Mouse (Mus musculus) liver, embryonic 16.5 days (tissue): ENCODE results near the gene Ttll12. TPM values are rescaled to one million over a fixed set of nuclear protein-coding genes. Genes with fewer than 3 reads are reported as not detected.

Experiments used
- ATAC-seq: fragments of 200-750 bp; cut with Nextera tagmentation; 2 replicates; pipeline ENCODE4 v1.8.0; 2017; ENCODE audit warnings: low read depth, mild to moderate bottlenecking, moderate number of reproducible peaks, moderate library complexity
- H3K27ac ChIP-seq: fragments of 300-500 bp; sonication (generic); 2 replicates; pipeline ENCODE4 v1.5.1; 2014; ENCODE audit warnings: mild to moderate bottlenecking, low read length
- H3K27me3 ChIP-seq: fragments of 300-500 bp; sonication (generic); 2 replicates; pipeline ENCODE4 v1.6.1; 2014; ENCODE audit warnings: low read depth, low read length, mixed read lengths; ENCODE audit not compliant: control insufficient read depth, insufficient read depth
- H3K36me3 ChIP-seq: fragments of 300-500 bp; sonication (generic); 2 replicates; pipeline ENCODE4 v1.6.1; 2014; ENCODE audit warnings: mild to moderate bottlenecking; ENCODE audit not compliant: control insufficient read depth, insufficient read depth
- H3K4me1 ChIP-seq: fragments of 300-500 bp; sonication (generic); 2 replicates; pipeline ENCODE4 v1.6.1; 2014; ENCODE audit warnings: low read depth, low read length, mixed read lengths; ENCODE audit not compliant: control insufficient read depth
- H3K4me2 ChIP-seq: fragments of 300-500 bp; sonication (generic); 2 replicates; pipeline ENCODE4 v1.6.1; 2014; ENCODE audit warnings: low read depth, low read length, mixed read lengths
- H3K4me3 ChIP-seq: fragments of 300-500 bp; sonication (generic); 2 replicates; pipeline ENCODE4 v1.5.1; 2014; ENCODE audit warnings: low read depth, mild to moderate bottlenecking, low read length
- H3K9ac ChIP-seq: fragments of 300-500 bp; sonication (generic); 2 replicates; pipeline ENCODE4 v1.6.1; 2014; ENCODE audit warnings: low read depth, low read length
- H3K9me3 ChIP-seq: fragments of 300-500 bp; sonication (generic); replicated peaks from 2 replicates; pipeline ENCODE4 v1.6.1; 2016; ENCODE audit warnings: low read length; ENCODE audit not compliant: control insufficient read depth
- whole genome bisulfite sequencing: fragments of 180-500 bp; shearing (Covaris S2); extraction: QIAGEN DNeasy Blood & Tissue Kit; methylation state at CpG from one replicate; pipeline ENCODE4 v1.1.7; 2014; ENCODE audit not compliant: insufficient replicate concordance; 5-methylcytosine and 5-hydroxymethylcytosine counted together
- polyA plus RNA-seq: library from polyadenylated mRNA; unstranded; fragments of >200 nt; fragmentation: Nextera tagmentation; extraction: Ambion mirVana; gene quantifications from 2 replicates; pipeline ENCODE4 v1.2.1, GENCODE M21; 2015

Ttll12 gene
- polyA plus RNA-seq, 1 experiment from 2014 or later: 33.2 TPM

DNA sequence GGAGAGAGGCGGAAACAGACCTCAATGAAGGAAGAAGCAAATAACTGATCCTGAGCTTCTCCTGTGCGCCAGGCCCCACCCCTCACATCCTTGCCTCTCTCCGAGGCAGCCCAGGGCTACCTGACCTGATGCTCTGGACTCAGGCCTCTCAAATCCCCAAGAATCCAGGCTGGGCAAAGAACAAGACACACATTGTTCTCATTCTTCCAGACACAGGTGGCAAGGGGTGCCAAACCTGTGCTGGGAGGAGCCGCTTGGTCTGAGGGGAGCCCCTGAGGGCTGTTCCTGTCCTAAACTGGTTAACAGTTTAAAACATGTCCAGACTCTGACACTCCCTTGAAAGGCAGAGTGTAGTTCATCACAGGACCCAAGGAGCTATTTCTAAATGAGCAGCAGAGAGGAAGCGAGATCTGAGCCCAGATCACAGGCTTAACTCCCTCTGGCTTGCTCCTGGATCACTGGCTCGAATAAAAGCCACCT, 10.2 kb downstream of the Ttll12 start:
- no peak overlapping the region for H3K4me3 ChIP-seq
- no peak overlapping the region for H3K9ac ChIP-seq
- H3K4me1 ChIP-seq: peaks cover 14% of the 10 kb centered on the region
- no peak overlapping the region for H3K4me2 ChIP-seq
- WGBS: 83% methylated on average over 6 of the region's 6 CpGs
- peaks cover 8% of the 10 kb centered on the region for H3K9me3 ChIP-seq
- peaks cover 67% of the 10 kb centered on the region for H3K36me3 ChIP-seq
- H3K27ac ChIP-seq: peak overlapping the region; percentile 8; the same call in 1 of the 2 replicates
- H3K27me3 ChIP-seq: no peaks in the 10 kb centered on the region
- no peak for ATAC-seq

DNA sequence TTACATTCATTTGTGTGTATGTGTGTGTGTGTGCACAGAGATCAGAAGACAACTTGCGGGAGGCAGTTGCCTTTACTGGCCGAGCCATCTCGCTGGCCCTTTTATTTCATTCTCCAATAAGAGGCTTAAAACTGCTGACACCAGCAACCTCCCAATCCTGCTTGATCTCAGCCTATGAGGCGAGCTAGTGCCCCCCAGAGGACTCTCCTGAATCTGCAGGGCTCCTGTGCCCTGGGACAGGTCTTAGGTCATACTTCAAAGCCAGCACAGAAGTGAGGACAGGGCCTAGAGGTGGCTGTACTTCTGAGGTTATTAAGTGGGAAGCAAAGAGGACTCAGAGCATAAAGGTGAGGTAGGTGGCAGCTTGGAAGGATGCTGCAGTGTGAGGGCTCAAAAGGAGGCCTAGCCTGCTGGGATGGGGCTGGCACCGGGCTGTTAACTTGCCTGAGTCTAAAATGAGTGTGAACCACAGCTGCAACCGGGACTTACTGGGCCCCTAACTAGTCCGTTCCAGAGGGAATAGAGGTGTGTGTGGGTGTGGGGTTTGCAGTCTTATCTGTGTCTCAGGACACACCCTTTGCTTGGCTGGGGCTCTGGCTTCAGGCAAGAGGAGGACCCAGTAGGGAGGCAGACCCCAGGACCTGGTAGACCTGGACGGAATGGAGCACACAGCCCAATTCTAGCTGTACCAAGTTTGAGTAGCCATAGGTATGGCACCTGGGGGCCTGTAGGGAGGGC, 11.4 kb downstream of the Ttll12 start:
- Histone ChIP-seq H3K4me2 (peak overlapping the region; percentile 60), H3K4me3 (peak overlapping the region; percentile 32), H3K27ac (peak overlapping the region; percentile 68), H3K36me3 (peaks cover 76% of the 10 kb centered on the region), H3K4me1 (peaks cover 14% of the 10 kb centered on the region), H3K9ac (peak overlapping the region; percentile 59), H3K9me3 (peaks cover 8% of the 10 kb centered on the region), H3K27me3 (no peaks in the 10 kb centered on the region)
- peak; percentile 85 for ATAC-seq
- 49% methylated on average over 8 of the region's 8 CpGs for WGBS

DNA sequence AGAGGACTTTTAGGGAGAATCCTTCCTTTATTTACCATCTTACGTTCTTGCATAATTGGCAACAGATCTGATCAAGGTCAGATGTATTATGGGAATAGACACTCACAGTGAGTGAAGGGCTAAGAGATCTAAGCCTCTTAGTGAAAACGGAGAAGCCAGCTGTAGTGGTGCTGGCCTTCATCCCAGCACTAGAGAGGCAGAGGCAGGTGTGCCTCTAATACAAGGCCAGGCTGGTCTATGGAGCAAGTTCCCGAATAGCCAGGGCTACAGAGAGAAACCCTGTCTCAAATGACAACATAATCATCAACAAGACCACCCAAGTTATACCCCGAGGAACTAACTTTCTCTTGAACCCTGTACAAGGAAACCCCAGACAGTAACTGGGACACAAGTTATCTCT, 12.0 kb downstream of the Ttll12 start:
- ATAC-seq: no peak
- Histone ChIP-seq H3K9me3 (peaks cover 8% of the 10 kb centered on the region), H3K9ac (no peak overlapping the region), H3K4me3 (no peak overlapping the region), H3K4me2 (no peak overlapping the region), H3K4me1 (peaks cover 14% of the 10 kb centered on the region), H3K27me3 (no peaks in the 10 kb centered on the region), H3K27ac (peak overlapping the region; percentile 68; the same call in 1 of the 2 replicates), H3K36me3 (peaks cover 74% of the 10 kb centered on the region)
- WGBS: 80% methylated on average over 4 of the region's 4 CpGs

DNA sequence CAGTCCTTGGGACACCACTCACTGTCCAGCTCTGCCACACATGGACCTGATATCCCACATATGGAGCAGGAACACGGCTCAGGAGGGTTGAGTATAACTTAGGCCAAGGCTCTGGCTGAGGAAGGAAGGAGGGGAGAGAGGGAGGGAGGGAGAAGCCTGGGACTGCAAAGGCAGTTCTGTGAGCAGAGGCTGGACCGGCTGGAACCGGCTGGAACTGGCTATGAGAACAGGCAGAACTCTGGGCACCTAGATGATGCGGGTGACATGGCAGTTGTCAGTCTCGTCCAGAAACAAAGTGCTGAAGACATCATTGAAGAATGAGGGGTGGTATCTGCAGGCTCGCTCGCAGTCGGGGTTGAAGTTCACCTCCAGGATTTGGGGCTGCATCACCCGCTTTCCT, 18.3 kb downstream of the Ttll12 start:
- no peaks in the 10 kb centered on the region for H3K9me3 ChIP-seq
- 86% methylated on average over 9 of the region's 9 CpGs for WGBS
- no peaks in the 10 kb centered on the region; the same call in 1 of the 2 replicates for H3K4me1 ChIP-seq
- no peak overlapping the region for H3K27ac ChIP-seq
- H3K9ac ChIP-seq: no peak overlapping the region
- H3K27me3 ChIP-seq: no peaks in the 10 kb centered on the region
- no peak overlapping the region for H3K4me3 ChIP-seq
- H3K4me2 ChIP-seq: no peak overlapping the region
- H3K36me3 ChIP-seq: peaks cover 85% of the 10 kb centered on the region
- ATAC-seq: no peak

DNA sequence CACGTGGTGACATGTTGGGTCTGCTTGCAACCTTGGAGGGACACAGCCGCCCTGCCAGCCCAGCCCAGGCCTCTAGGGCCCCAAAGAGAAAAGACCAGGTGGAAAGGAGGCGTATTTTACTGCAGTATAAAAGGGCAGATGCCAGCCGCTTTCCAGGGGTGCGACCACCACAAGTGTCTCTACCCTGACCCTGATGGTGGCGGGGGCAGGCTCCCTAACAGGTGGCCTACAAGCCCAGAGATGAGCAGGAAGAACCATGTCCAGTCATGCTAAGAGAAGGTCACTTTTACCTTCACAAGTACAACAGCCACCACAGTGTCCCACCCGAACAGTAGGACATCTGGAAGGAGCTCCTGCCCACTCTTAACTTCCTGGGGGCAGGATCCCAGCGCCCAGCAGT, 19.4 kb downstream of the Ttll12 start:
- no peak overlapping the region for H3K9ac ChIP-seq
- no peak for ATAC-seq
- no peaks in the 10 kb centered on the region for H3K27me3 ChIP-seq
- H3K4me1 ChIP-seq: no peaks in the 10 kb centered on the region; the same call in none of the 2 replicates
- no peak overlapping the region for H3K4me2 ChIP-seq
- H3K27ac ChIP-seq: no peak overlapping the region
- WGBS: 91% methylated on average over 8 of the region's 8 CpGs
- H3K36me3 ChIP-seq: peaks cover 74% of the 10 kb centered on the region
- no peak overlapping the region for H3K4me3 ChIP-seq
- no peaks in the 10 kb centered on the region for H3K9me3 ChIP-seq

DNA sequence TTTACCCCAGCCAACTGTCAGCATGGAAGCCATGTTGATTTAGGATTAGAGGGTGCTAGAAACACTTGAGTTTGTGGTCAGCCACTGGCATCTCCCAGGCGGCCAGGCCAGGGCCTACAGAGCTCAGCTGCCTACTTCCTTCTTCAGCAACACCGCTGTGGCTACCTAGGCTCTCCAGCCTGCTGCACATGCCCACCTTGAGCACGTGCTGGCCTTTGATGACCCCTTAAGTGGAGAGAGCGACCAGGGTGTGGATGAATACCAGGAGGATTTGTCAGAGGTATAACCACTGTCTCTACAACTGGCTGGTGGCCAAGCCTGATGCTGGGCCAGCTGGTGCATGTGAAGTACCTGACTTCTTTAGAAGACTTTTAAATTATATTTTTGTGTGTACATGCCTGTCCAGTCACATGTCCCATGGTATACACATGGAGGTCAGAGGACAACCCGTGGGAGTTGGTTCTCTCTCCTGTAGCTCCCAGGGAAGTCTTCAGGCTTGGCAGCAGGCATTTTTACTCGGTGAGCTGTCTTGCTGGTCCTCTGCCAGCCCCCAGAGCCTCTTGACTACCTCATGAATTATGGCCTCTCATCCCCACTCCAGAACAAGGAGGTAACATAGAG, 20.1 kb downstream of the Ttll12 start:
- Histone ChIP-seq H3K4me2 (no peak overlapping the region), H3K9ac (no peak overlapping the region), H3K9me3 (no peaks in the 10 kb centered on the region), H3K4me3 (no peak overlapping the region), H3K36me3 (peaks cover 67% of the 10 kb centered on the region), H3K4me1 (no peaks in the 10 kb centered on the region; the same call in none of the 2 replicates), H3K27ac (no peak overlapping the region), H3K27me3 (no peaks in the 10 kb centered on the region)
- no peak for ATAC-seq
- 75% methylated on average over 6 of the region's 6 CpGs for WGBS

DNA sequence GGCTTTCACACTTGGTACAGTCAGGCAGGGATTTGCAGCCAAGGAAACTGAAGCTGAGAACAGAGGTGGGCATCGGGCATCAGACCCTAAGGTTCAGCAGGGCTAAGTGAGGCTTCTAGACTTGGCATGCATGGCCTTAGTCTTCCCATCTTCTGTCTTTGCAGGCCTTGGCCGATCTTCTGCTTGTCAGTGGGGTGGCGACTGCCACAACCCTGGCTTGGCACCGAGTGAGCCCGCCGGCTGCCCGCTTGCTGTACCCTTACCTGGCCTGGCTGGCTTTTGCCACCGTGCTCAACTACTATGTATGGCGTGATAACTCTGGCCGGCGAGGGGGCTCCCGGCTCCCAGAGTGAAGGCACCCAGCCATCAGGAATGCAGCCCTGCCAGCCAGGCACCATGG, 21.4 kb downstream of the Ttll12 start:
- Histone ChIP-seq H3K4me1 (peaks cover 6% of the 10 kb centered on the region), H3K4me2 (no peak overlapping the region), H3K27me3 (no peaks in the 10 kb centered on the region), H3K36me3 (peaks cover 56% of the 10 kb centered on the region), H3K27ac (no peak overlapping the region), H3K9ac (no peak overlapping the region), H3K4me3 (no peak overlapping the region), H3K9me3 (no peaks in the 10 kb centered on the region)
- ATAC-seq: no peak
- WGBS: 84% methylated on average over 12 of the region's 12 CpGs

DNA sequence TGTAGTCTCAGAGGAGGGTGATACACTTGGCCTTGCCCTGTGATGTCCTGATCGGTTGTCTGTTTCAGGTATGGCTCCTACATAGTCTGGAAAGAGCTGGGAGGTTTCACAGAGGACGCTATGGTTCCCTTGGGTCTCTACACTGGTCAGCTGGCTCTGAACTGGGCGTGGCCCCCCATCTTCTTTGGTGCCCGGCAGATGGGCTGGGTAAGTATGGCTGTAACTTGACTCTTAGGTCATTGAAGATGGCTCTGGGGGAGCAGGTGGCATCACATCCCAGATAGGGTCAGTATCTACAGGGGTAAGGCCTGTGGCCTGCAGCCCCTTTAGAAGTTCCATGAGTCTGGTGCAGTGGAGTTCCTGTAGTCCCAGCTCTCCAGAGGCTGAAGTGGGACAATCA, 22.8 kb downstream of the Ttll12 start:
- Histone ChIP-seq H3K4me2 (no peak overlapping the region), H3K27me3 (no peaks in the 10 kb centered on the region), H3K4me1 (peaks cover 10% of the 10 kb centered on the region), H3K9me3 (no peaks in the 10 kb centered on the region), H3K4me3 (no peak overlapping the region), H3K36me3 (peaks cover 44% of the 10 kb centered on the region), H3K9ac (no peak overlapping the region), H3K27ac (no peak overlapping the region)
- 73% methylated on average over 4 of the region's 4 CpGs for WGBS
- no peak for ATAC-seq

DNA sequence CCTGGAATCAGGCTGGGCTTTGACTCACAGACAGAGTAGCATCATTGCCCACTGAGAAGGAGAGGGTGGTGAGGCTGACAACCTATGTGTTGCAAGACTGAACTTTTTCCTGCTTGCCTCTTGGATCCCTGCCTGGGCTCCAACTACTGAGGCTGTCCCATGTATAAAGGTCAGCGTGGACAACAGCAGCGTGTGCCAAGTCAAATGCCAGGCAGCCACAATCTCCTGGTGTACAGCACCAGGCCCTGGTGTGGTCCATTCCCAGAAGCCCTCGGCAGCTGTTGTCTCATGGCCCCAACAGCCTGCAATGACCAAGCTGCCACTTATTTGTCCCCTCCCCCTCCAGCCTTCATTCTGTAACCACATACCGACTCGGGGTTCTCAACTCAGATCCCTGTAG, 23.3 kb downstream of the Ttll12 start:
- Histone ChIP-seq H3K9ac (no peak overlapping the region), H3K27ac (no peak overlapping the region), H3K36me3 (peaks cover 39% of the 10 kb centered on the region), H3K4me1 (peaks cover 13% of the 10 kb centered on the region), H3K9me3 (no peaks in the 10 kb centered on the region), H3K4me2 (no peak overlapping the region), H3K27me3 (no peaks in the 10 kb centered on the region), H3K4me3 (no peak overlapping the region)
- no peak for ATAC-seq
- WGBS: 68% methylated on average over 5 of the region's 5 CpGs
